Mouse (Mus musculus) hindbrain, postnatal 0 days (tissue): ENCODE measurements at regions not wholly inside any gene's neighbourhood (a gene's known extent, or its start where the extent isn't known, plus 50 kb on each side); places are given as distances from the start of the nearest gene placed in this dataset.

Experiments used
- ATAC-seq: fragments of 200-750 bp; cut with Nextera tagmentation; 2 replicates; pipeline ENCODE4 v1.8.0; 2017; ENCODE audit warnings: mild to moderate bottlenecking, moderate TSS enrichment, moderate library complexity
- DNase-seq: peaks from one replicate; pipeline ENCODE4 v3.0.0-alpha.2; 2015; ENCODE audit warnings: low spot score
- H3K27ac ChIP-seq: fragments of 300-500 bp; sonication (generic); 2 replicates; pipeline ENCODE4 v1.5.1; 2014; ENCODE audit warnings: mild to moderate bottlenecking
- H3K27me3 ChIP-seq: fragments of 300-500 bp; sonication (generic); 2 replicates; pipeline ENCODE4 v1.6.1; 2014; ENCODE audit warnings: low read length, mixed read lengths; ENCODE audit not compliant: insufficient read depth
- H3K36me3 ChIP-seq: fragments of 300-500 bp; sonication (generic); 2 replicates; pipeline ENCODE4 v1.6.1; 2014; ENCODE audit warnings: low read length, mixed read lengths; ENCODE audit not compliant: insufficient read depth
- H3K4me1 ChIP-seq: fragments of 300-500 bp; sonication (generic); 2 replicates; pipeline ENCODE4 v1.6.1; 2014; ENCODE audit warnings: antibody characterized with exemption, low read length, mixed read lengths; ENCODE audit not compliant: insufficient read depth
- H3K4me2 ChIP-seq: fragments of 300-500 bp; sonication (generic); 2 replicates; pipeline ENCODE4 v1.6.1; 2014; ENCODE audit warnings: low read depth, mild to moderate bottlenecking, low read length, moderate library complexity, mixed read lengths
- H3K4me3 ChIP-seq: fragments of 300-500 bp; sonication (generic); 2 replicates; pipeline ENCODE4 v1.5.1; 2014; ENCODE audit warnings: low read length
- H3K9ac ChIP-seq: fragments of 300-500 bp; sonication (generic); replicated peaks from 2 replicates; pipeline ENCODE4 v1.6.1; 2014; ENCODE audit warnings: mild to moderate bottlenecking, low read length, moderate library complexity, mixed read lengths
- H3K9me3 ChIP-seq: fragments of 300-500 bp; sonication (generic); 2 replicates; pipeline ENCODE4 v1.6.1; 2016; ENCODE audit warnings: low read length, mixed read lengths
- CTCF ChIP-seq: IDR thresholded peaks from 2 replicates; pipeline ENCODE4 v1.5.1; 2016; ENCODE audit warnings: antibody characterized with exemption, control low read depth, low read depth
- WGBS: fragments of 180-500 bp; shearing (Covaris S2); extraction: QIAGEN DNeasy Blood & Tissue Kit; methylation state at CpG from one replicate; pipeline ENCODE4 v1.1.7; 2014; 5-methylcytosine and 5-hydroxymethylcytosine counted together

DNA sequence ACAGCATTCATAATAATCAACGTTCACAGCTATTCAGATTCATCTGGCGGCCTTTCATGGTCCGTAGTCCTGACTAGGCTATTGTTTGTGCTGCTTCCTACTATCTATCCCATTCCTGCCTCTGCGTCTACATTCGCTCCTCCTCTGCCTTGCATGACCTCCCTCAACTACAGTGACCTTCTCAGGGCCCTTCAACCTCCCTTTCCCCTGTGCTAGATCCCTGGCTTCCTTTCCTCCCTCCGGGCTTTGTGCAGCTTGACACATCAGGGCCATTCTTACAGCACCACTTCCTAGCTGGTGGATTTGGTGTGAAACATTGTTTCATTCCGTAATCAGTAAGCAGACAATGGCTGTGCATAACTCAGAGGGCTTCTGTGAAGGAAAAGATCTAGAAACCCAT, 65.6 kb downstream of the Ppp1r3c start:
- WGBS, result 34% methylated on average over 7 of the region's 7 CpGs

More for the DNA sequence above, 65.6 kb downstream of the Ppp1r3c start:
- Histone ChIP-seq H3K4me2 (no peak overlapping the region), H3K27ac (no peak overlapping the region), H3K36me3 (no peaks in the 10 kb centered on the region), H3K9ac (no peak overlapping the region), H3K27me3 (no peaks in the 10 kb centered on the region), H3K4me3 (no peak overlapping the region), H3K4me1 (no peaks in the 10 kb centered on the region), H3K9me3 (no peaks in the 10 kb centered on the region)
- ATAC-seq, result no peak
- no peak for DNase-seq
- no peak for TF ChIP-seq CTCF
